Mouse (Mus musculus) embryonic fibroblast, embryonic 13.5 days (primary cell): ENCODE measurements around the gene Wap. TPM values are rescaled to one million over a fixed set of nuclear protein-coding genes. Genes with fewer than 3 reads are reported as not detected.

ENCODE experiments used
- H3K27ac ChIP-seq: 2 replicates; pipeline ENCODE4 v1.5.1; 2012; ENCODE audit warnings: low read length, control low read depth, inconsistent platforms; ENCODE audit not compliant: insufficient read depth
- H3K4me1 ChIP-seq: 2 replicates; pipeline ENCODE4 v1.6.1; 2011; ENCODE audit warnings: low read length; ENCODE audit not compliant: control insufficient read depth, insufficient read depth
- H3K4me3 ChIP-seq: 2 replicates; pipeline ENCODE4 v1.5.1; 2011; ENCODE audit warnings: mild to moderate bottlenecking, control low read depth, low read length; ENCODE audit not compliant: insufficient read depth
- CTCF ChIP-seq: IDR thresholded peaks from 2 replicates; pipeline ENCODE4 v1.5.1; 2011; ENCODE audit warnings: mild to moderate bottlenecking, control low read depth, low read length, moderate library complexity, borderline replicate concordance; ENCODE audit not compliant: insufficient read depth
- POLR2A ChIP-seq: IDR thresholded peaks from 2 replicates; pipeline ENCODE4 v1.6.1; 2011; ENCODE audit warnings: low read depth, mild to moderate bottlenecking, control low read depth, low read length, moderate library complexity
- polyA plus RNA-seq: library from polyadenylated mRNA; stranded (reverse); fragments of >200 nt; gene quantifications from 2 replicates; pipeline ENCODE4 v1.2.4, GENCODE M21; 2011; ENCODE audit warnings: low read depth; ENCODE audit not compliant: missing spikeins, insufficient read length

Wap gene
- polyA plus RNA-seq, 1 experiment = not detected

DNA sequence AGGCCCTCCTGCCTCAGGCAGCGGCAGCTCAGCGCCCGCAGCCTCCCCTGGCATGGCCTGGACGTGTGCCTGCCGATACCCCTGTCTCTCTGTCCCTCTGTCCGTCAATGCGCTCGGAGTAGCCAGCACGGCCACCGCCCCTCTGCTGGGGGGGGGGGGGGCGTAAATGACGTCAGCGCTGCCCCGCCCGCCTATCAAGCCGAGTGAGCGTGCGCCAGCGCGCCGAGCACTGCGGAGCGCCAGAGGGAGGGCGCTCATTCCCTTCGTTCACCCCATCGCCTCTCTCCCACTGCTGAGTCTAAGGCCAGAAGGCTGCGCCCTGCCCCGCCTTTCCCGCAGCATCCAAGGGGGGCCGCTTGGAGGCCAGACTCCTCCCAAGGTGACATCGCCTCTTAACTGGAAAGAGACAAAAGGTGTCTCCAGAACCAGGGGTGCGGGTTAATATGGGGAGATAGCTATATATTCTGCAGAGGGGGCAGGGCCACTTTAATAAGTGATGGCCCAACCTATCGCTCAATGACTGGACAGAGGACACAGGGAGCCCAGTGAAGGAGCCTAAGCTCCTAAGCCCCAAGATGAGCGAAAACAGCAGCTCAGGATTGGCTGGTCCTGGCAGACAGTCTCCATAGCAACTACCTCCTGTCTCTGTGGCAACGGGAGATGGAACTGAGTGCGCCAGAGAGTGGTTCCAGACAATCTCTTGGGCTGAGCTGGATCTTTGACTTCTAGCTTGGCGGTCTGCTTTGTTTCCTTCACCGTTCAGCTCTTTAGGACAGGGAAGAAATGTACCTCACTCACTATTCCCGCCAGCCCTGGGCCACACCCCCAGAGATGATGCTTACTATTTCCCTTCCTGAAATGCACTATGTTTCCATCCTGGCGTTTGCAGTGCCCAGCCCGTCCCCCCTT, 32.7 kb downstream of the Wap start, which contains the start of gene Nacad:
TSS of gene Nacad (minus strand) at position 563 of the 909 bp plus-strand sequence.
- no peaks in the 10 kb centered on the region for H3K4me1 ChIP-seq
- no peak within 1 kb of the TSS for H3K27ac ChIP-seq
- H3K4me3 ChIP-seq = peak within 1 kb of the TSS; percentile 38
- TF ChIP-seq CTCF = no peak
- TF ChIP-seq POLR2A = peak; percentile 52; the same call in 1 of the 2 replicates

DNA sequence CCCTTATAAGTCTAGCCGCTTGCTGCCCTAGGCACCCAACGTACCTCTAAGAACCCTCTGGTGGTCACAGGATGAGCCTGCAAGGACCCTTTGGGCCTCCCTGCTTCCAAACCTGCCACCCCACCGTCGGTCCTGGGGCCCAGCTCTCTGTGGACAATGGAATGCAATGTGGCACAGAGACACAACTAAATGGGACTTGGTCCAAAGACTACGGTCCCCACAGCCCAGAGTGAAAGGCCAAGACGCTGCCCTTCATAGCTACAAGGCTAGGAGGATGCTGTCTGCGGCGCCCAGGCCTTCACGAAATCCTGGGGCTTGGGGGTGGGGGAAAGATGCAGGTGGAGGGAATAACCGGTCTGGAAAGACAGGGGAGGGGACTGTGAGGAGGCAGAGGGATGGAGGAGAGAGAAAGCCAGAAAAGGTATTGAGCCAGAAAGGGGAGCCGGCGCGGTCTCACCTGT, 33.4 kb downstream of the Wap start:
- no peaks in the 10 kb centered on the region for H3K4me1 ChIP-seq
- H3K4me3 ChIP-seq = peak overlapping the region; percentile 38
- TF ChIP-seq CTCF (no peak), POLR2A (no peak)
- no peak overlapping the region for H3K27ac ChIP-seq

- TF ChIP-seq CTCF = no peak
- TF ChIP-seq POLR2A = no peak
- Histone ChIP-seq H3K4me1 (no peaks in the 10 kb centered on the region), H3K27ac (no peak overlapping the region), H3K4me3 (peak overlapping the region; percentile 38)
These were observed 33.9 kb downstream of the Wap start for GRCm38 (mm10) chr11:6604604-6604936.

DNA sequence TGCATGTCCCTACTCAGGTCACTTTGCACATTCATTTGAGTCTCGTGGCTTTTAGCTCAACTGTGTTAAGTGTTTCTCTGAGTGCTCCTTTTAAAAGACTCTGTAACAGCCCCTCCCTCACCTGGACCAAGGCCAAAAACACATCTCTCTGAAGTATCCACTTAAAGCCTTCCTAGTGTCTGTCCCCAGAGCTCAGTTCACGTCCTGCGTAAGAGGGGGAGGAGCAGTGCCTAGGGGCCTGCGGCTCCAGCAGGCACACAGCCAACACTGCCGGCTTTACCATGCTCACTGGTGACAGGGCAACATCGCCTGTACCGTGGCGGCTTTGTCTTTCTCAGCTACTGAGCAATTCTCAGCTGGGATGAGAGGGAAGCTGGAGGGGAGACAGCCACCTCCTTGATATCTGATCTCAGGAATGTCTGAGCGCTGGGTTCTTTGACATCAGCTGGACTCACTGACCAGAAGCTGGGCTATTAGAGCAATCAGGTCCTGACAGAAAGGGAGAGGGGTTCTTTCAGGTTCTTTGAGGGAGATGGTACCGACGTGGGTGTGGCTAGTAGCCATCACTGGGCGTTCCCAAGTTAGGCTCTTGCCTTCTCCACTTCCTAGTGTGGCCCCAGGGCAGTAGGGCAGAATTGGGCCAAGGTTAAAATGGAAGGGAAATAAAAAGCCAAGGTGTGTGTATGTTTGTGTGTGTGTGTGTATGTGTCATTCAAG, 34.4 kb downstream of the Wap start:
- H3K4me1 ChIP-seq = no peaks in the 10 kb centered on the region
- H3K4me3 ChIP-seq = no peak overlapping the region
- H3K27ac ChIP-seq = no peak overlapping the region
- no peak for TF ChIP-seq CTCF
- TF ChIP-seq POLR2A = no peak

DNA sequence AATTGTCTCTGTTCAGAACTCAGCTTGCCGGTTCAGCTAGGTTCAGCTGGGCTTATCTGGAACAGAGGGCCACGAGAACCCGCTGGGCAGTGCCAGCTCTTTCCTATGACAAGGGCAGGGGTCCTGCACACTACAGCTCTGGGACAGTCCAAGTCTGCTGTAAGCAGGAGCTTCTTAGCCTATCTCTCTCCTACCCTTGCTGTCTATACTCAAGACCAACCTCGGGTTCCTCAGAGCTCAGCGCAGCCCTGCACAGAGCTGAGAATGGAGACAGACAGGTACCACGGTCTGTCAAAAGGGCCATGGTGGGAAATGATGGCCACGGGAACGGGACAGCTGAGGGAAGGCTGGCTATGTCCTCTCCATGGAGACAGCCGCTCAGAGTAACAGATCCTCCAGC, 35.2 kb downstream of the Wap start:
- Histone ChIP-seq H3K4me1 (no peaks in the 10 kb centered on the region), H3K27ac (no peak overlapping the region), H3K4me3 (no peak overlapping the region)
- TF ChIP-seq POLR2A (no peak), CTCF (no peak)

DNA sequence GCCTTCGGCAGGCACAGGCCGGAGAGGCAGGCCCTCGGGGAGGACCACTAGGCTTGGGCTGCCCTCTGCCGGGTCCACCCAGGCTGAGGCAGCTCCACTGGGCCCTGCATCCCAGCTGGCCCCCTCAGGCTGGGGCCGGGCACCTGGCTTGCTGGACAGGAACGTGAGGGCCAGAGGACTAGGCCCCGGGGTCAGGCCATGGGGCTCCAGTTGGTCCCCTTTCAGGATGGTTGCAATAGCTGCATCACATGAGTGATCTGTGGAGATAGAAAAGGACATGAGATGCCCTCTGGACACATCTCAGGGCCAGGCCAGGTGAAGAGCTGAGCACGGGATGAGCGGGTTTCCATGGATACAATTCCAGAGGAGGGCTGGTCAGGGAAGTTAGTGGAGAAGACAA, 35.8 kb downstream of the Wap start:
- H3K4me3 ChIP-seq = no peak overlapping the region
- no peak for TF ChIP-seq CTCF
- TF ChIP-seq POLR2A = no peak
- no peak overlapping the region for H3K27ac ChIP-seq
- no peaks in the 10 kb centered on the region for H3K4me1 ChIP-seq

DNA sequence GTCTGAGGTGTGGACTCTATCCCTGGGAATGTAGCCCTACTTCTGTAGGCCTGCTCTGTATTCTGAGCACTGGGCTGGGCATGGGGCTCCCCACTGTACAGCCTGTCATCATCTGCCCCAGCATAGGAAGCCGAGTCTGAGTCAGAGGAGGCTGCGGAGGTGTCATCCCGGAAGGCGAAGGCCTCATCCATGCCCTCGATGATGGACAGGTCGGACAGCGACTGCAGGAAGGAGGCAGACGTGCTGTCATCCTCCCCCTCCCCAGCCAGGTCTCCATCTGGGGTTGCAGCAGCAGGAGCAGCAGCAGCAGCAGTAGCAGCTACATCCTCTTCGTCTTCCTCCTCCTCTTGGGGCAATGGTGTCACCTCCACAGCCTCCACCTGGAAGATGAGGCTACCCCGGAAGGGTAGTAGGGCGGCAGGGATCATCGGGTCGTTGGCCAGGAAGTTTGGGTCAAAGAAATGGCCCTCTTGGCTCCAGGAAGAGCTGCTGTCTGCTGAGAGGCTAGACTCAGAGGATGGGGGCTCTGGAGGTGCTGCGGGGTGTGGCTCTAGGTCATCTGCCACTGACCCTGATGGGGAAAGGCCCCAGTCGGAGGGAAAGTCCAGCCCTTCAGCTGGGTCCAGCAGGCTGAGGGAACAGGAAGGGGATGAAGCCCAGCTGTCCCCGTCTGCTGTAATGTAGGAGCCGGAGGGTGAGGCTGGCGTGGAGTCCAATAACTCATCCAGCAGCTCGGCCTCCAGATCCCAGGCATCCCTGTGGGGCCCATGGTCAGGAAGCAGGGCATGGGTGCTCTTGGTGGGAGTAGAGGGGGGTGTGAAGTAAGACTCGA, 36.6 kb downstream of the Wap start:
- no peaks in the 10 kb centered on the region for H3K4me1 ChIP-seq
- TF ChIP-seq CTCF = no peak
- TF ChIP-seq POLR2A = no peak
- H3K4me3 ChIP-seq = no peak overlapping the region
- no peak overlapping the region for H3K27ac ChIP-seq

GRCm38 (mm10) chr11:6600284-6600944, 38.0 kb downstream of the Wap start:
- H3K4me3 ChIP-seq = no peak overlapping the region
- TF ChIP-seq POLR2A (no peak), CTCF (no peak)
- no peaks in the 10 kb centered on the region for H3K4me1 ChIP-seq
- H3K27ac ChIP-seq = no peak overlapping the region

- no peak for TF ChIP-seq POLR2A
- TF ChIP-seq CTCF = no peak
- no peak overlapping the region for H3K27ac ChIP-seq
- no peak overlapping the region for H3K4me3 ChIP-seq
- no peaks in the 10 kb centered on the region for H3K4me1 ChIP-seq
These were observed 38.6 kb downstream of the Wap start for GRCm38 (mm10) chr11:6599831-6600230.
